Comparison of ENCODE assay signal across 8 mouse cellular contexts in the genomic region with DNA sequence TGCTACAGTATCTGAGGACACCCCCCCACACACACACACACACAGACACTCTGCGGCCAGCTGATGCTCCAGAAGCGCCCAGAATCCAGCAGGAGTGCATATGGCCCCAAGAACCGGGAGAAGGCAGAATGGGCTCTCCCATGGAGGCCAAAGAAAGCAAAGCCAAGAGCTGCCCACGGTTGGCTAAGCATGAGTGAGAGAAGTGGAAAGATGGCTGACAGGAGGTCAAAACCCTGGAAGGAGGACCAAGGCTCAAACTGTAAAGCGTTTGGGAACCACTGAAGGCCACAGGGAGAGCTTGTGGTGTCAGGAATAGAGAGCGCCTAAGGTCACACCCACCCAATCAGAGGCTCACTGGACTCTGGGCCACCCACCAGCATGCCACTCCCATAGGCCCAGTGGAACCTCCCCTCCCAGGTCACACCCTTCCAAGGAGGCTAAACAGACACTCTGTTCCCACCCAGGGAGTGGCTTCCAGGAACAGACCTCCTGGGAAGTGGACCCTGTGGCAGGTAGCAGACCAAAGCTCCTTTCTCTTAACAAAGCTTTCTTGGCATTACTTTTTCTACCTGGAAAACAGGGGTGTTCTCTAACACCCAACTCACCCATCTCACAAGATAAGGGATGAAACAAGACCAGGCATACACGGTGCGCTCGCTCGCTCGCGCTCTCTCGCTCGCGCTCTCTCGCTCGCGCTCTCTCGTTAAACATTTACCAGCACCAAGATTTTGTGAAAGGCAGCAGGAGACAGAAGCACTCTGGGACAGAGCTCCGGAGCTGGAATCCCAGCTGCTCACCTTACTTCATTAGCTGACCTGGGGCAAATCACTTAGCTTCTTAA. TPM values are rescaled to one million over a fixed set of nuclear protein-coding genes. Genes with fewer than 3 reads are reported as not detected.
DNase-seq lines count a peak whose midpoint lies in the region; ATAC-seq and TF ChIP-seq lines count a peak whose summit lies in the region.

No protein-coding gene starts in this region.

- H3K9me3 ChIP-seq in hindbrain, embryonic 14.5 days (ENCODE audit: control insufficient read depth, low read length) = no peaks in the 10 kb centered on the region
- no peaks in the 10 kb centered on the region for H3K9me3 ChIP-seq in midbrain, postnatal 0 days (ENCODE audit: low read length)

- TF ChIP-seq CTCF in liver, adult 2 months (IDR thresholded peaks at IDR 0.05; ENCODE audit: low read depth, low read length) = no peak
- TF ChIP-seq CTCF in midbrain, postnatal 0 days (IDR thresholded peaks at IDR 0.05) = no peak

- peak overlapping the region; percentile 70 for H3K9ac ChIP-seq in hindbrain, embryonic 14.5 days
- H3K9ac ChIP-seq in liver, adult 2 months (ENCODE audit: low read depth, low read length) = peak overlapping the region; percentile 12
- peak overlapping the region; percentile 8; the same call in 1 of the 2 replicates for H3K9ac ChIP-seq in midbrain, postnatal 0 days (replicated peaks; ENCODE audit: low read length, poor library complexity, severe bottlenecking)

- H3K27ac ChIP-seq in hindbrain, embryonic 14.5 days = 0 out of 2 replicates have a peak overlapping the region, but pooled peaks have one; percentile 88
- peak overlapping the region; percentile 60 for H3K27ac ChIP-seq in liver, adult 2 months (replicated peaks; ENCODE audit: insufficient read depth, low read depth, low read length)
- H3K27ac ChIP-seq in midbrain, postnatal 0 days (ENCODE audit: low read depth, low read length) = no peak overlapping the region

- peak overlapping the region; percentile 65 for H3K4me3 ChIP-seq in hindbrain, embryonic 14.5 days (replicated peaks; ENCODE audit: low read length)
- H3K4me3 ChIP-seq in liver, adult 2 months (ENCODE audit: insufficient read depth, low read depth, low read length) = peak overlapping the region; percentile 88; the same call in 1 of the 2 replicates
- peak overlapping the region; percentile 66 for H3K4me3 ChIP-seq in midbrain, postnatal 0 days (ENCODE audit: low read depth, low read length)

- H3K36me3 ChIP-seq in hindbrain, embryonic 14.5 days (replicated peaks; ENCODE audit: control insufficient read depth, insufficient read depth) = no peaks in the 10 kb centered on the region
- H3K36me3 ChIP-seq in liver, adult 2 months (ENCODE audit: control insufficient read depth, insufficient read depth, low read length) = no peaks in the 10 kb centered on the region
- no peaks in the 10 kb centered on the region for H3K36me3 ChIP-seq in midbrain, postnatal 0 days (ENCODE audit: insufficient read depth, low read length)

- no peak for ATAC-seq in hindbrain, embryonic 14.5 days (ENCODE audit: low FRiP score)
- ATAC-seq in midbrain, postnatal 0 days (ENCODE audit: low FRiP score) = no peak

- TF ChIP-seq POLR2A in liver, adult 2 months (IDR thresholded peaks at IDR 0.05; ENCODE audit: extremely low read depth, insufficient read depth, low read length) = no peak

- peaks cover 43% of the 10 kb centered on the region for H3K79me2 ChIP-seq in liver, adult 2 months (ENCODE audit: control insufficient read depth, insufficient read depth, low read length)

- 30% methylated on average over 20 of the region's 20 CpGs for WGBS in hindbrain, embryonic 14.5 days
- WGBS in liver, adult 2 months = 36% methylated on average over 20 of the region's 20 CpGs
- WGBS in midbrain, postnatal 0 days = 39% methylated on average over 20 of the region's 20 CpGs

- DNase-seq in left cerebral cortex, postnatal 4 days = peak; percentile 83
- no peak for DNase-seq in left cerebral cortex, adult 9 months (ENCODE audit: low spot score in 2 of 2)
- DNase-seq in c-Kit-positive CD71-positive TER-119-positive erythroid progenitor cells, embryonic 14.5 days (ENCODE audit: low spot score) = peak; percentile 94
- no peak for DNase-seq in hindbrain, embryonic 14.5 days (ENCODE audit: low spot score)
- peak; percentile 82 for DNase-seq in liver, adult 2 months (ENCODE audit: extremely low read depth, low read depth, low spot score)
- peak; percentile 63 for DNase-seq in midbrain, postnatal 0 days (ENCODE audit: low spot score)
- DNase-seq in T-cell, adult 2 months (ENCODE audit: low spot score) = no peak
- DNase-seq in layer of hippocampus, adult 18-20 months (ENCODE audit: low spot score in 2 of 2) = no peak

- intact Hi-C loops in left cerebral cortex, postnatal 4 days (cut with DNase I) = no loop called here

- no peaks in the 10 kb centered on the region for H3K27me3 ChIP-seq in hindbrain, embryonic 14.5 days (ENCODE audit: control insufficient read depth, insufficient read depth, low read length)
- H3K27me3 ChIP-seq in liver, adult 2 months (ENCODE audit: control insufficient read depth, insufficient read depth, low read length) = no peaks in the 10 kb centered on the region
- no peaks in the 10 kb centered on the region for H3K27me3 ChIP-seq in midbrain, postnatal 0 days (ENCODE audit: insufficient read depth, low read length)

- H3K4me1 ChIP-seq in hindbrain, embryonic 14.5 days (replicated peaks; ENCODE audit: control insufficient read depth, insufficient read depth, low read length) = peaks cover 32% of the 10 kb centered on the region
- peaks cover 23% of the 10 kb centered on the region for H3K4me1 ChIP-seq in liver, adult 2 months (ENCODE audit: control insufficient read depth, insufficient read depth, low read length)
- peaks cover 11% of the 10 kb centered on the region for H3K4me1 ChIP-seq in midbrain, postnatal 0 days (ENCODE audit: insufficient read depth, low read length)

- H3K4me2 ChIP-seq in hindbrain, embryonic 14.5 days (replicated peaks) = peak overlapping the region; percentile 93
- peak overlapping the region; percentile 85 for H3K4me2 ChIP-seq in midbrain, postnatal 0 days (ENCODE audit: low read depth, low read length, poor library complexity, severe bottlenecking)

RNA-seq across cellular contexts. Expression of a gene that starts 1.3 kb away (rescaled TPM):
- 10 to 100 TPM; 67.9 to 70.0 TPM for total RNA-seq in left cerebral cortex, postnatal 4 days (2021)
- 26.8 and 27.6 TPM in 2 replicates for polyA plus RNA-seq in hindbrain, embryonic 14.5 days (2014; fragmentation: Nextera tagmentation; extraction: Ambion mirVana)
- total RNA-seq in liver, adult 2 months (2014; rRNA removed) = 4.1 and 6.9 TPM in 2 replicates
- 25.7 and 27.0 TPM in 2 replicates for polyA plus RNA-seq in liver, adult 2 months (2012; rRNA removed)
- total RNA-seq in midbrain, postnatal 0 days (2014; rRNA removed) = 48.2 and 56.0 TPM in 2 replicates
- polyA plus RNA-seq in midbrain, postnatal 0 days (2015; fragmentation: Nextera tagmentation; extraction: Ambion mirVana) = 17.6 and 19.2 TPM in 2 replicates
- total RNA-seq in layer of hippocampus, adult 18-20 months (2021) = 10 to 100 TPM; 74.1 to 77.1 TPM

RNA-seq across cellular contexts. Expression of a gene that starts 1.3 kb away (rescaled TPM):
- total RNA-seq in left cerebral cortex, postnatal 4 days (2021) = 10 to 100 TPM; 11.6 to 11.9 TPM
- polyA plus RNA-seq in hindbrain, embryonic 14.5 days (2014; fragmentation: Nextera tagmentation; extraction: Ambion mirVana) = 13.2 and 14.2 TPM in 2 replicates
- total RNA-seq in liver, adult 2 months (2014; rRNA removed) = 4.0 and 7.0 TPM in 2 replicates
- polyA plus RNA-seq in liver, adult 2 months (2012; rRNA removed) = 14.9 TPM in 2 replicates
- total RNA-seq in midbrain, postnatal 0 days (2014; rRNA removed) = 13.3 and 19.8 TPM in 2 replicates
- polyA plus RNA-seq in midbrain, postnatal 0 days (2015; fragmentation: Nextera tagmentation; extraction: Ambion mirVana) = 8.9 and 9.6 TPM in 2 replicates
- 10 to 100 TPM; 12.7 to 14.6 TPM for total RNA-seq in layer of hippocampus, adult 18-20 months (2021)

RNA-seq across cellular contexts. Expression of a gene that starts 34.5 kb away (rescaled TPM):
- under 1 TPM; 0.18 to 0.89 TPM for total RNA-seq in left cerebral cortex, postnatal 4 days (2021)
- polyA plus RNA-seq in hindbrain, embryonic 14.5 days (2014; fragmentation: Nextera tagmentation; extraction: Ambion mirVana) = 0.33 and 0.51 TPM in 2 replicates
- not detected in 2 replicates for total RNA-seq in liver, adult 2 months (2014; rRNA removed)
- not detected in 2 replicates for polyA plus RNA-seq in liver, adult 2 months (2012; rRNA removed)
- 1.3 and 2.6 TPM in 2 replicates for total RNA-seq in midbrain, postnatal 0 days (2014; rRNA removed)
- polyA plus RNA-seq in midbrain, postnatal 0 days (2015; fragmentation: Nextera tagmentation; extraction: Ambion mirVana) = 0.22 and 0.55 TPM in 2 replicates
- total RNA-seq in layer of hippocampus, adult 18-20 months (2021) = 1 to 10 TPM; 1.4 to 4.6 TPM

RNA-seq across cellular contexts. Expression of a gene that starts 49.6 kb away (rescaled TPM):
- total RNA-seq in left cerebral cortex, postnatal 4 days (2021) = not detected
- polyA plus RNA-seq in hindbrain, embryonic 14.5 days (2014; fragmentation: Nextera tagmentation; extraction: Ambion mirVana) = 0.12 and 0.13 TPM in 2 replicates
- total RNA-seq in liver, adult 2 months (2014; rRNA removed) = not detected in 2 replicates
- polyA plus RNA-seq in liver, adult 2 months (2012; rRNA removed) = 0.05 TPM in 1 of 2 replicates, not detected in the other
- total RNA-seq in midbrain, postnatal 0 days (2014; rRNA removed) = 1.4 TPM in 1 of 2 replicates, not detected in the other
- 0.16 and 0.47 TPM in 2 replicates for polyA plus RNA-seq in midbrain, postnatal 0 days (2015; fragmentation: Nextera tagmentation; extraction: Ambion mirVana)
- under 1 TPM in 1 of 2 experiments, not detected in 1; 0.28 TPM for total RNA-seq in layer of hippocampus, adult 18-20 months (2021)

RNA-seq across cellular contexts. Expression of a gene that starts 56.0 kb away (rescaled TPM):
- not detected for total RNA-seq in left cerebral cortex, postnatal 4 days (2021)
- not detected in 2 replicates for polyA plus RNA-seq in hindbrain, embryonic 14.5 days (2014; fragmentation: Nextera tagmentation; extraction: Ambion mirVana)
- 8.7 and 16.4 TPM in 2 replicates for total RNA-seq in liver, adult 2 months (2014; rRNA removed)
- polyA plus RNA-seq in liver, adult 2 months (2012; rRNA removed) = 1.4 and 1.6 TPM in 2 replicates
- total RNA-seq in midbrain, postnatal 0 days (2014; rRNA removed) = not detected in 2 replicates
- not detected in 2 replicates for polyA plus RNA-seq in midbrain, postnatal 0 days (2015; fragmentation: Nextera tagmentation; extraction: Ambion mirVana)
- not detected for total RNA-seq in layer of hippocampus, adult 18-20 months (2021)

Comparison
In these comparisons a context has a peak if more than half of its experiments do, and no peak if none do; other contexts are left out.
1. DNase-seq: peak in left cerebral cortex, postnatal 4 days (single experiment), c-Kit-positive CD71-positive TER-119-positive erythroid progenitor cells, embryonic 14.5 days (single experiment), liver, adult 2 months (single experiment) and midbrain, postnatal 0 days (single experiment); none in left cerebral cortex, adult 9 months (0 of 2), hindbrain, embryonic 14.5 days (single experiment), T-cell, adult 2 months (single experiment) and layer of hippocampus, adult 18-20 months (0 of 2).
2. H3K9ac ChIP-seq: peak in every context shown above with its lines; median percentile 70 in hindbrain, embryonic 14.5 days; 12 in liver, adult 2 months; 8 in midbrain, postnatal 0 days.
3. Peak in every context shown above with its lines, with median percentiles within 50 percentile points of each other: H3K4me3 ChIP-seq.